Mouse (Mus musculus): ENCODE measurements at regions not wholly inside any gene's neighbourhood (a gene's known extent, or its start where the extent isn't known, plus 50 kb on each side); places are given as distances from the start of the nearest gene placed in this dataset.

GRCm38 (mm10) chr4:72554276-72554675, 298.2 kb downstream of the Aldoart1 start:
- TF ChIP-seq EP300 (optimal IDR thresholded peaks at IDR 0.05): no peak
- TF ChIP-seq CTCF (IDR thresholded peaks at IDR 0.05; ENCODE audit: low read depth): no peak

Measured in stomach, postnatal 0 days (tissue).